Mouse (Mus musculus): ENCODE data around the gene Ptpn5. TPM values are rescaled to one million over a fixed set of nuclear protein-coding genes. Genes with fewer than 3 reads are reported as not detected.

Gene Ptpn5
- polyA plus RNA-seq (2012; rRNA removed): 23.2 and 24.5 TPM in 2 replicates

GRCm38 (mm10) chr7:47133331-47133730 lies at the start of gene Ptpn5:
Gene Ptpn5 (minus strand): TSS chr7:47133684.

GRCm38 (mm10) chr7:47050366-47050765 lies 83.1 kb downstream of the Ptpn5 start, which contains the start of gene Tmem86a:
Gene Tmem86a (plus strand): TSS chr7:47050601.

Other genes starting within 250 kb of the Ptpn5 start
- gene Tsg101, start 213.7 kb downstream of the Ptpn5 start, polyA plus RNA-seq (2012; rRNA removed): 104 and 163 TPM in 2 replicates
- 9.2 and 12.0 TPM in 2 replicates for gene Uevld, start 175.2 kb downstream of the Ptpn5 start, polyA plus RNA-seq (2012; rRNA removed)
- gene Gm9999, start 150.1 kb downstream of the Ptpn5 start, polyA plus RNA-seq (2012; rRNA removed): not detected in 2 replicates
- gene Spty2d1, start 125.3 kb downstream of the Ptpn5 start, polyA plus RNA-seq (2012; rRNA removed): 6.8 and 8.6 TPM in 2 replicates
- gene Tmem86a, start 83.1 kb downstream of the Ptpn5 start, polyA plus RNA-seq (2012; rRNA removed): 7.8 and 11.0 TPM in 2 replicates
- gene Mrgpra6, start 71.2 kb upstream of the Ptpn5 start, polyA plus RNA-seq (2012; rRNA removed): not detected in 2 replicates
- not detected in 2 replicates for gene Mrgpra9, start 119.2 kb upstream of the Ptpn5 start, polyA plus RNA-seq (2012; rRNA removed)
- gene Mrgpra1, start 220.6 kb upstream of the Ptpn5 start, polyA plus RNA-seq (2012; rRNA removed): not detected in 2 replicates

Data from central nervous system, embryonic 11.5 days (tissue).